Mouse (Mus musculus): ENCODE data around the gene Pyroxd2. TPM values are rescaled to one million over a fixed set of nuclear protein-coding genes. Genes with fewer than 3 reads are reported as not detected.
"Not testable (repeated sequence)": the region's sequence is repeated elsewhere in the genome, so short reads cannot be mapped to it uniquely, and the experiment has no call there.

Pyroxd2 gene
- polyA plus RNA-seq, 1 experiment from 2014 or later: 0.71 TPM

DNA sequence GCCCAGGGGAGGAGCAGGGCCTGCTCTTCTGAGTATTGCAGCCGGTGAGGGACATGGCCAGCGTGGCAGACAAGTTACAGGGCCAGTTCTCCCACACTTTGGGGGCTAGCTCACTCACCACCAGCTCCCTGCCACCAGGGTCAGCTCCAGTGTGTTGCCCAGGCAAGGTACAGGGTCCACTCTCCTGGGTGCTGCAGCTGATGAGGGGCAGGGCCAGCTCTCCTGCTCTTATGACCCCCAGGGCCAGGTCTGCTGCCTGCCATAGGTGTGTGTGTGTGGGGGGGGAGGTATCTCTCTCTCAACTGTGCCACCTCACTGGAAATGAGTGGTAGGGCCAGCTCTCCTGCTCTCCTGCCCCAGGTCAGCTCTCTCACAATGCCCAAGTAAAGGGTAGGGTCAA lies 54.0 kb downstream of the Pyroxd2 start:
- Histone ChIP-seq H3K9ac (ENCODE audit: low read length) (no peak overlapping the region), H3K9me3 (ENCODE audit: control insufficient read depth, low read length) (no peaks in the 10 kb centered on the region), H3K4me2 (ENCODE audit: low read depth, severe bottlenecking) (no peak overlapping the region), H3K4me3 (ENCODE audit: low read depth, low read length) (no peak overlapping the region), H3K27me3 (ENCODE audit: control insufficient read depth, insufficient read depth, low read length) (no peaks in the 10 kb centered on the region), H3K36me3 (ENCODE audit: control insufficient read depth, insufficient read depth, low read length) (no peaks in the 10 kb centered on the region), H3K27ac (replicated peaks; ENCODE audit: low read depth, low read length) (no peak overlapping the region), H3K4me1 (ENCODE audit: control insufficient read depth, insufficient read depth, low read length) (peaks cover 9% of the 10 kb centered on the region)
- no peak for DNase-seq (ENCODE audit: low spot score)
- no peak; the same call in 1 of the 2 replicates for ATAC-seq (ENCODE audit: insufficient number of reproducible peaks, low FRiP score, low TSS enrichment, low read depth)
- WGBS: 59% methylated on average over 2 of the region's 2 CpGs

DNA sequence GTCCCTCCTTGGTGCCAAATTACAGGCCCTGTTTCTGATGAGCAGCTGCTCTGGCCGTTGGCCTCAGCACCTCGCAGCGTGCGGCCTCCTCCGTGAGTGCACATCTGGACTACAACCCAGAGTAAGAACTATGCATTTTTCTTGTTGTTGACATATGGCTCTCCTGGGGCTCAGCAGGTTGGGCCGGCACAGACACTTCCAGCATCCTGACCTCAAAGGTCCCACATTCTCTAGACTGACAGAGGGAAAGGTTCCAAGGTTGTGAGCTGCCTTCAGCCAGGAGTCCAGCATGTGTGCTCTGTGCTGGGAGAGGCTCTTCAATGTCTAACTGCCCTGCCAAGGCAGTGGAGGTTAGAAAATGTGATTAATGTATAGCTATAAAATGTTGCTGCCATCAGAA lies 55.2 kb downstream of the Pyroxd2 start:
- DNase-seq (ENCODE audit: low spot score) (peak; percentile 38), ATAC-seq (ENCODE audit: insufficient number of reproducible peaks, low FRiP score, low TSS enrichment, low read depth) (no peak)
- no peak overlapping the region for H3K4me3 ChIP-seq (ENCODE audit: low read depth, low read length)
- no peak overlapping the region for H3K4me2 ChIP-seq (ENCODE audit: low read depth, severe bottlenecking)
- H3K27me3 ChIP-seq (ENCODE audit: control insufficient read depth, insufficient read depth, low read length): no peaks in the 10 kb centered on the region
- 20% methylated on average over 6 of the region's 6 CpGs for WGBS
- H3K36me3 ChIP-seq (ENCODE audit: control insufficient read depth, insufficient read depth, low read length): no peaks in the 10 kb centered on the region
- peaks cover 9% of the 10 kb centered on the region for H3K4me1 ChIP-seq (ENCODE audit: control insufficient read depth, insufficient read depth, low read length)
- no peak overlapping the region for H3K9ac ChIP-seq (ENCODE audit: low read length)
- no peaks in the 10 kb centered on the region for H3K9me3 ChIP-seq (ENCODE audit: control insufficient read depth, low read length)
- 0 out of 2 replicates have a peak overlapping the region, but pooled peaks have one; percentile 8 for H3K27ac ChIP-seq (replicated peaks; ENCODE audit: low read depth, low read length)

DNA sequence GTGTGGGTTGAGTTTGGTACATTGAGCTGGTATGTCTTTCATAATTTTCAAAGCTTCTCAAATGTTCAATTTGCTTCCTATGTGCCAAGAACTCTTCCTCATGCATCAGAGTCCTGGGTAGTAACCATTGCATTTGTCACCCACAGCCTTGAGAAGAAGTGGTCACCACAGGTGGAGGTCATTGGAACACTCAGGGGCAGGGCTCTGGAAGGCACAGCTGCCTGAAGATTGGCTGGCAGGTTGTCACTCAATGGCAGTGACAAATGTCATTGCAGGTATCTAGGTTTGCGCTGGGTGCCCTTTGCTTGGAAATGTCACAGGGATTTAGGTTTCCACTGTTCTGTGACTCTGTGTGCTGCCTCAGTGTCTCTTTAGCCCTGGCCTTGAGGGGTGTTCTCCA lies 62.3 kb downstream of the Pyroxd2 start:
- no peak overlapping the region for H3K9ac ChIP-seq (ENCODE audit: low read length)
- ATAC-seq (ENCODE audit: insufficient number of reproducible peaks, low FRiP score, low TSS enrichment, low read depth) (no peak), DNase-seq (ENCODE audit: low spot score) (no peak)
- 76% methylated on average over 1 of the region's 1 CpGs for WGBS
- H3K4me2 ChIP-seq (ENCODE audit: low read depth, severe bottlenecking): no peak overlapping the region
- H3K27me3 ChIP-seq (ENCODE audit: control insufficient read depth, insufficient read depth, low read length): no peaks in the 10 kb centered on the region
- H3K9me3 ChIP-seq (ENCODE audit: control insufficient read depth, low read length): no peaks in the 10 kb centered on the region
- H3K36me3 ChIP-seq (ENCODE audit: control insufficient read depth, insufficient read depth, low read length): no peaks in the 10 kb centered on the region
- no peaks in the 10 kb centered on the region; the same call in 1 of the 2 replicates for H3K4me1 ChIP-seq (ENCODE audit: control insufficient read depth, insufficient read depth, low read length)
- no peak overlapping the region for H3K4me3 ChIP-seq (ENCODE audit: low read depth, low read length)
- H3K27ac ChIP-seq (replicated peaks; ENCODE audit: low read depth, low read length): no peak overlapping the region

DNA sequence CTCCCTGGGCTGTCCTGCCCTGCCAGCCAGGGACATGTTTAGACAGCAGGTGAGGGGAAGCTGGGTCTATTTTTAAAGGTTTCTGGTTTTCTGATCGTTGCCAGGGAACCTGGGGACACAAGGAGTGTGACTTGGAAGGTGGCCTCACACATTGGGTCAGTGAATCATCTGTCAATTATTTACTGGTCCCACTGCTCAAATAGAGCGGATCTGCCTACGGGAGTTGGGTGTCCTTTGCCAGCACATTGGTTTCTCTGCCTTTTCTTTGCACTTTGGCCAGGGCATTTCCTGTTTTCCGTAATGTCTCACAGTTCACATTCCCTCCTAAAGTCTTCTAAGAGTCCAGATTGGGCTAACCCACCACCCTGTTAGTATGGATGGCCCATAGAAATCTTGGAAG lies 62.8 kb downstream of the Pyroxd2 start:
- Histone ChIP-seq H3K27ac (replicated peaks; ENCODE audit: low read depth, low read length) (no peak overlapping the region), H3K9me3 (ENCODE audit: control insufficient read depth, low read length) (no peaks in the 10 kb centered on the region), H3K36me3 (ENCODE audit: control insufficient read depth, insufficient read depth, low read length) (no peaks in the 10 kb centered on the region), H3K4me1 (ENCODE audit: control insufficient read depth, insufficient read depth, low read length) (no peaks in the 10 kb centered on the region; the same call in 1 of the 2 replicates), H3K9ac (ENCODE audit: low read length) (no peak overlapping the region), H3K4me3 (ENCODE audit: low read depth, low read length) (no peak overlapping the region), H3K27me3 (ENCODE audit: control insufficient read depth, insufficient read depth, low read length) (no peaks in the 10 kb centered on the region), H3K4me2 (ENCODE audit: low read depth, severe bottlenecking) (no peak overlapping the region)
- ATAC-seq (ENCODE audit: insufficient number of reproducible peaks, low FRiP score, low TSS enrichment, low read depth) (no peak), DNase-seq (ENCODE audit: low spot score) (no peak)
- 79% methylated on average over 4 of the region's 4 CpGs for WGBS

DNA sequence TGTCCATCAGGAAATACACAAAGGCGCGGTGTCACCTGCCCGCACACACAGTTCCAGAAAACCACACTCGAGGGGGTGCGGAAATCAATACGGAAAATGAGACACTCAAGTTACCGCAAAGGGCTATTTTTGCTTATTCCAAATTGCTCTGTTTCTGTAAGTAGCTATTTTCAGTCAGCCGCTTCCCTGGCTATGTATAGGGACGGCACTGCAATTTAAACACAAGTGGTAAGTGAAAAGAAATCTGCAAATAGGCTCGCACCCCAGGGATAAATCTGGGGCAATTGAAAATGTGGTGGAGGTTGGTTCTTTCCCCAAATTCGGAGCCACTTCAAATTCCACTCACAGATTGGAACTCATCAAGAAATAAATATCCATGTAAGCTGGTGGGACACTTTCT lies 63.3 kb downstream of the Pyroxd2 start:
- Histone ChIP-seq H3K4me2 (ENCODE audit: low read depth, severe bottlenecking) (no peak overlapping the region), H3K27me3 (ENCODE audit: control insufficient read depth, insufficient read depth, low read length) (no peaks in the 10 kb centered on the region), H3K36me3 (ENCODE audit: control insufficient read depth, insufficient read depth, low read length) (no peaks in the 10 kb centered on the region), H3K27ac (replicated peaks; ENCODE audit: low read depth, low read length) (no peak overlapping the region), H3K9me3 (ENCODE audit: control insufficient read depth, low read length) (no peaks in the 10 kb centered on the region), H3K4me1 (ENCODE audit: control insufficient read depth, insufficient read depth, low read length) (no peaks in the 10 kb centered on the region), H3K9ac (ENCODE audit: low read length) (no peak overlapping the region), H3K4me3 (ENCODE audit: low read depth, low read length) (no peak overlapping the region)
- no peak for DNase-seq (ENCODE audit: low spot score)
- WGBS: 91% methylated on average over 11 of the region's 11 CpGs
- no peak for ATAC-seq (ENCODE audit: insufficient number of reproducible peaks, low FRiP score, low TSS enrichment, low read depth)

DNA sequence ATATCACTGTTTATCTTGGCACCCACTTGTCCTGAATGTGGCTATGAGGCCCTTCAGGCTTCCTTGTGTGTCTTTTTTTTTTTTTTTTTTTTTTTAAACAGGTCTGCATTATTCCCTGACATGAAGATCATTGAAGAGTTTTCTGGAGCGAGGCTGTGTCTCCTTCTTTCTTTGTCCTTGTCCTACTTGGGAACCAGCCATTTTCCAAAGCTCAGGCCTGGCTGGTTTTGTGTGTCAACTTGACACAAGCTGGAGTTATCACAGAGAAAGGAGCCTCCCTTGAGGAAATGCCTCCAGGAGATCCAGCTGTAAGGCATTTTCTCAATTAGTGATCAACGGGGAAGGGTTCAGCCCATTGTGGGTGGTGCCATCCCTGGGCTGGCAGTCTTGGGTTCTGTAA lies 69.8 kb downstream of the Pyroxd2 start:
- not testable (repeated sequence) for ATAC-seq (ENCODE audit: insufficient number of reproducible peaks, low FRiP score, low TSS enrichment, low read depth)
- WGBS: 63% methylated on average over 2 of the region's 2 CpGs

DNA sequence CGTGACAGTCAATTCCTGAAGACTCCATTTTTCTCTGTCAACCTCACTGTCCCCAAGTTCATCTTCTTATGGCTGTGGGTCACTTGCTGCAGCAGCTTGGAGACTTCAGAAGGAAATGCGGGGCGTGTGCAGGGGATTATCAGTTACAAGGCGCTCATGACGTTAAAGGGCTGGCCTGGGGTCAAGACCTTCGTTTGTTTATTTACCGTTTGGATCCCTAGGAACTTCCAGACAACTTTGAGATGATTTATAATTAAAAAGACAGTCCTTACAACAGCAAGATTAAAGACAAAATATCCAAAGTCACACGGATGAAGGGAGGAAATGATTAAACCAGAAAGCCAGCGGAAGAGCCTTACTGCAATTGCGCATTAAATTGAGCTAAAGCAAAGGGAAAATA lies 74.4 kb downstream of the Pyroxd2 start:
- H3K4me2 ChIP-seq (ENCODE audit: low read depth, severe bottlenecking): no peak overlapping the region
- H3K27ac ChIP-seq (replicated peaks; ENCODE audit: low read depth, low read length): no peak overlapping the region
- H3K4me1 ChIP-seq (ENCODE audit: control insufficient read depth, insufficient read depth, low read length): peaks cover 2% of the 10 kb centered on the region; the same call in 1 of the 2 replicates
- no peak overlapping the region for H3K4me3 ChIP-seq (ENCODE audit: low read depth, low read length)
- WGBS: 58% methylated on average over 10 of the region's 10 CpGs
- ATAC-seq (ENCODE audit: insufficient number of reproducible peaks, low FRiP score, low TSS enrichment, low read depth) (no peak), DNase-seq (ENCODE audit: low spot score) (no peak)
- H3K9ac ChIP-seq (ENCODE audit: low read length): no peak overlapping the region
- H3K9me3 ChIP-seq (ENCODE audit: control insufficient read depth, low read length): no peaks in the 10 kb centered on the region
- H3K27me3 ChIP-seq (ENCODE audit: control insufficient read depth, insufficient read depth, low read length): no peaks in the 10 kb centered on the region
- no peaks in the 10 kb centered on the region for H3K36me3 ChIP-seq (ENCODE audit: control insufficient read depth, insufficient read depth, low read length)

More for the DNA sequence above, 69.8 kb downstream of the Pyroxd2 start:
- not testable (repeated sequence) for H3K4me1 ChIP-seq (ENCODE audit: control insufficient read depth, insufficient read depth, low read length); H3K9ac ChIP-seq (ENCODE audit: low read length); H3K4me2 ChIP-seq (ENCODE audit: low read depth, severe bottlenecking); H3K27me3 ChIP-seq (ENCODE audit: control insufficient read depth, insufficient read depth, low read length); H3K4me3 ChIP-seq (ENCODE audit: low read depth, low read length); H3K36me3 ChIP-seq (ENCODE audit: control insufficient read depth, insufficient read depth, low read length); H3K9me3 ChIP-seq (ENCODE audit: control insufficient read depth, low read length); H3K27ac ChIP-seq (replicated peaks; ENCODE audit: low read depth, low read length); DNase-seq (ENCODE audit: low spot score)

DNA sequence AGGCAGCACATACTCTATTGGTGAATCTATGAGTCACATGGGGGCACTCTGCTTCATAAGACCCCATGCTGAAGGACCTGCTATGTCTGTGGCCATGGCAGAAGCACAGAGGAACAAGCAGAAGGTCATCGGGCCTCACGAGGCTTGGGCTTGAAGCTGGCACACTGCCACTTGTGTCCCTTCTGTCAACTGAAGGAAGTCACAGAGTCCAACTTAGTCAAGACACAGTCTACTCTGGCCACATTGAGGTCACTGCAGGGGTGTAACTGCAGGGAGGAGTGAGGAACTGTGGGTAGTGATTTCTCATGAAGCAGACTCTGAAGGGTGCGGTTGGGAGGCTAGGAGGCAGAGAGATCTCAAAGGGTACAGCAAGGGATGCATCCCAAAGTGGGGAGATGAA lies 75.1 kb downstream of the Pyroxd2 start:
- no peaks in the 10 kb centered on the region for H3K9me3 ChIP-seq (ENCODE audit: control insufficient read depth, low read length)
- H3K36me3 ChIP-seq (ENCODE audit: control insufficient read depth, insufficient read depth, low read length): no peaks in the 10 kb centered on the region

DNA sequence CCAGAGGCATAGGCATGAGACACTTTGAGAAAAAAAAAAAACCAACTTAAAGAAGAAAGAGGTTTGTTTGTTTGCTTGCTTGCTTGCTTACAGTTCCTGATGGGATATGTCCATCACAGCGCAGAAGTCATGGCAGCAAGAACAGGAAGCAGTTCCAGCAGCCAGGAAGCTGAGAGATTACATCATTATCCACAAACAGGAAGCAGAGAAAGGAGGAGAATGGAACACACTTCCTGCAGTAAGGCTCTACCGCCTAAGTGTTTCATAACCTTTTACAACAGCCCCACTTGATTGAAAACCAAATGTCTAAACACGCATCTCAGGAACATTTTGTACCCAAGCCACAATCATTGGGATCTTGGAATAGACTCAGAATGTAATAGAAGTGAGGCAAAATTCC lies 75.6 kb downstream of the Pyroxd2 start:
- H3K27ac ChIP-seq (replicated peaks; ENCODE audit: low read depth, low read length): no peak overlapping the region
- no peak overlapping the region for H3K4me2 ChIP-seq (ENCODE audit: low read depth, severe bottlenecking)
- ATAC-seq (ENCODE audit: insufficient number of reproducible peaks, low FRiP score, low TSS enrichment, low read depth) (no peak), DNase-seq (ENCODE audit: low spot score) (no peak)
- WGBS: 91% methylated on average over 3 of the region's 3 CpGs
- H3K4me1 ChIP-seq (ENCODE audit: control insufficient read depth, insufficient read depth, low read length): peaks cover 2% of the 10 kb centered on the region; the same call in 1 of the 2 replicates
- no peak overlapping the region for H3K4me3 ChIP-seq (ENCODE audit: low read depth, low read length)
- H3K36me3 ChIP-seq (ENCODE audit: control insufficient read depth, insufficient read depth, low read length): no peaks in the 10 kb centered on the region
- no peaks in the 10 kb centered on the region for H3K27me3 ChIP-seq (ENCODE audit: control insufficient read depth, insufficient read depth, low read length)
- H3K9ac ChIP-seq (ENCODE audit: low read length): no peak overlapping the region
- no peaks in the 10 kb centered on the region for H3K9me3 ChIP-seq (ENCODE audit: control insufficient read depth, low read length)

More for the DNA sequence above, 75.1 kb downstream of the Pyroxd2 start:
- Histone ChIP-seq H3K4me2 (ENCODE audit: low read depth, severe bottlenecking) (no peak overlapping the region), H3K4me1 (ENCODE audit: control insufficient read depth, insufficient read depth, low read length) (peaks cover 2% of the 10 kb centered on the region; the same call in 1 of the 2 replicates), H3K27ac (replicated peaks; ENCODE audit: low read depth, low read length) (no peak overlapping the region), H3K27me3 (ENCODE audit: control insufficient read depth, insufficient read depth, low read length) (no peaks in the 10 kb centered on the region), H3K4me3 (ENCODE audit: low read depth, low read length) (no peak overlapping the region), H3K9ac (ENCODE audit: low read length) (no peak overlapping the region)
- ATAC-seq (ENCODE audit: insufficient number of reproducible peaks, low FRiP score, low TSS enrichment, low read depth) (no peak), DNase-seq (ENCODE audit: low spot score) (no peak)
- WGBS: 94% methylated on average over 3 of the region's 3 CpGs

Data from limb, embryonic 11.5 days (tissue).